Mouse (Mus musculus): ENCODE measurements at regions not wholly inside any gene's neighbourhood (a gene's known extent, or its start where the extent isn't known, plus 50 kb on each side); places are given as distances from the start of the nearest gene placed in this dataset.

DNA sequence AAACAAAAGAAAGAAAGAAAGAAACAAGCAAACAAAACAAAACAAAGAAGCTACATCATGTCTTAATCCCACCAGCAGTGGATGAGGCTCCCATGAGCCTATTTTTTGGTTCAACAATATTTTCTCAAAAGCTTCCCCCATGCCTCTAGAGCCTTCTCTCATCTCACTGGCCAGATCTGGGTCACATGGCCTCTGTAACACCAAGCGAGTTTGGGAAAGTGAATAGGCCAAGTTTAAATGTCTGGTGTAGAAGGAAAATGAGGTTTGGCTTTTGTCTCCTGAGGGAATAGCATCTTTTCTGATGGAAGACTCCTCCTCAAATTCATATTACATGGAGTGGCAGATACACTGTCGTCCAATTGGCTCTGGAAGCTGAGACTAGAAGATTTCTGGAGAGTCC is 78.2 kb upstream of the Magi3 start:
- intact Hi-C loops (cut with DNase I): no loop called here
- DNase-seq (ENCODE audit: low spot score in 2 of 2): no peak

DNA sequence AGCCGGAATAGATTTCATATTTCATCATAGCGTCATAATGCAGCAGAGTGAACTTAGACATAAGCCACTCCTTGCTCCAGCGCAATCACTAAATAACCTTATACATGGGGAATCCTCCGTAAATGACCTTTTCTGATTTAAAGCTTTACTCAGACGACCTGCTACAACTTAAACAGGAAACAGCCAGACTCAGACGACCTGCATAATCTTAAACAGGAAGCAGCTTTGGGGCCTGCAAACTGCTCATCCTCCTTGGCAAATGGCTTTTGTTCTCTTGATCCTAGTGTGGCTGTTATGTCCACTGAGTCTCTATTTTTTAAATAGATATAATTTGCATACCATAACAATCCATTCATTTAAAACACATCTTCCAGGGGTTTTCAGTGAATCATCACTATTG is 76.9 kb upstream of the Magi3 start:
- intact Hi-C loops (cut with DNase I): no loop called here
- DNase-seq (ENCODE audit: low spot score in 2 of 2): no peak

DNA sequence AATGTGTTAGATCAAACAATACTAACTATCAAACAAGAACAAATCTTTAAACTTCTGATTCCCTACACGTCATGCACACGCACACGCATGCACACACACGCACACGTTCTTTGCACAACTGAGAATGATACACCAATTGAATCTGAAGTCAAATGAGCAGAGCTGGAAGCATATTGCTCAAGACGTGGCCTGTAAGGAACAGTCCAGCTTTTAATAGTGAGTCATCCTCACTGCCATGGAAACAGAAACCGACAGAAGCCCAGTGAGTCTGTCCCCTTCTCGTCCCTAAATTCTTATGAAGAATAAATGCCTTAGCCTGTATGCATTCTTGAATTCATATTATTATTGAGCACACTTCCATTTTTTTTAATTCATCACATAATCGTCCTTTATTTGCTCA is 75.7 kb upstream of the Magi3 start:
- DNase-seq (ENCODE audit: low spot score in 2 of 2): no peak
- intact Hi-C loops (cut with DNase I): no loop called here

DNA sequence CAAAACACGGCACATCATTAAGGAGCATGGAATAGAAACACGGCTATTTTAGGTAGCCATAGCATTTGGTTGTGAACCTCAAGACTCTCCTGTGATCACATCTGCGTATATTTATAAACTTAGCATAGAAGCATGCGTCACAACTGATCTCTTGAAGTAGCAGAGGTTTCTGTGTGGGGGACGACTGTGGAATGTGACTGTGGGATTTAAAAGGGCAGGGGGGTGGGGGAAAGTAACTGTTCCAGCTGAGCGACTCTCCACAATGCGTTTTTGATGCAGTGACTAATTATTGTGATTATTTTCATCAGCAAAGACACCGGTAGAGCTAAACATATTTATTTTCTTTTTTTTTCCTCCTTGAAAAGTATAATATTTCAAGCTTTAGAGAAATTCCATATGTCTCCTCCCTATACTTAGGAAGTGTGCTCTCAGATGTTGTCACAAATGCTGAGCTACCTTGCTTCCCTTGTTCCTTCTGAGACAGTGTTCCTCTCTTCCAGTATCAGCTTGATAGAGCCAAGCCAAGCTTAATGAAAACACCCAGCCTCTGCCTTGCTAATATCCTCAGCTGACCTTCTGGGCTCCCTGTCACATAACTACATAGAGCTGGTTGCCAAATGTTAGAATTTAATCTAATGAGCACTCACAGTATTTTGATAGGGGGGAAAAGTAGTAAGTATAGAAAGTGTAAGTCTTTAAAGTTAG is 75.0 kb upstream of the Magi3 start:
- no peak for DNase-seq (ENCODE audit: low spot score in 2 of 2)
- intact Hi-C loops (cut with DNase I): no loop called here

DNA sequence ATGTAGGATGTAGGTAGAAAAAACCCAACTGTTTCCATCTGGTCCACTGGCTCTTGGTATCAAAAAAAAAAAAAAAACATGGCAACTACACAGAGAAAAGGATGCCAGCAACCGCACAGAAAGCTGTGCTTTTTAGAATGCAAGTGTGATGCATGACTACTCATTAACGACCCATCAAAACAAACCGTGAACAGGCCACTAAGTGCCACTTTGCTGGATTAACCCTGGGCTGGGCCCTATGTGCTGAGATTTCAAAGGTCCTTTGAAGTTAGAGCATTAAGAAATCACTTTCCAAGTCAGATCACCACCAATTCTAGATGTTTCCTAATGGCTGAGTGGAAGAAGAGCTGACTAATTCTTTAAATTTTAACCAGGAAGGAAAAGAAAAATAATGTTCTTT is 73.7 kb upstream of the Magi3 start:
- DNase-seq (ENCODE audit: low spot score in 2 of 2): no peak
- intact Hi-C loops (cut with DNase I): no loop called here

DNA sequence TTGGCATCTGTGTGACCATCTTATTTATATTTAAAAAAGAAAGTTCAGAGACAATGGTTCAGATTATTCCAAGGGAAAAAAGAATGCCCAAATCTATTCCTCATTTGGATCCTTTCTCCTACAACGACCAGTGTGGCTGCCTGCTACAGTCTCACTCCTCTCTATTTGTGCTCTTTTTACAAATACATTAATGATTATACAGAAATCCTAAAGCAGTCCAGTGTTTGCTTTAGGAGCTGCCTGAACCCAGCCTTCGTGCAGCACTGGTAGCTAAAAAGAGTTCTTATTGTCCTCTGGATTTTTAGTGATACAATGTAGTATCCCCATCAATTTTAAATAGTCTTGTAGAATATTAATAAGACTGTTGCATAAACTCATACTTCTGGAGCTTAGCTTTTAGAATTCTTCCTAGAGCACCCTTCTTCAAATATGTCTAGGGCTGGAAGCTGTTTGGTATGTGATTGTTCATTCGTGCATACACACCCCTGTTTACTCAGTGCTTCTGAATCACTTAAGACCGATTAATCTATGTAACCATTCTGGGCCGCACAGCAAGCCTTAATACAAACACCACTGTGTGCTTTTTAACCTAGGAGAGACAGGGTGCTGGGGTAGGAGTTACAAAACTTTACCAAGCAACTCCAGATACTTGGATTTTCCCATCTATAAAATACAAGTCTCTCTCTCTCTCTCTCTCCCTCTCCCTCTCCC is 69.0 kb upstream of the Magi3 start:
- intact Hi-C loops (cut with DNase I): no loop called here
- DNase-seq (ENCODE audit: low spot score in 2 of 2): no peak

DNA sequence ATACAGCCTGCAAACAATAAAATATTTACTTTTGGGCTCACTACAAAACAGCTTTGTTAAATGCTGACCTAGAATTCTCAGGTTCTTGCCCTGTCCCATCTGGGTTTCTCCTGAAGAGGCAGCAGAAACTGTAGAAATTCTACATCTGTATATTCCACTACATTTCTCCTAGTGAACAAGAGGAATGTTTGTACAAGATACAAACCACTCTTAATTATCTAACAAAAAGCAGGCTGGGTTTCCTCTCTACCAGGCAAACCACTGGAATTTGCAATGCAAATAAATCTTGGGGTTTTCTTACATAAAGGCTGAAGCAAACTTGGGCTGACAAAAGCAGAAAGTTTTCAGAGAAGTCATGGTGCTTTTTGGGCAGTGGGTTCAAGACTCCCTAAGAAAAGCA is 67.7 kb upstream of the Magi3 start:
- intact Hi-C loops (cut with DNase I): no loop called here
- DNase-seq (ENCODE audit: low spot score in 2 of 2): no peak

DNA sequence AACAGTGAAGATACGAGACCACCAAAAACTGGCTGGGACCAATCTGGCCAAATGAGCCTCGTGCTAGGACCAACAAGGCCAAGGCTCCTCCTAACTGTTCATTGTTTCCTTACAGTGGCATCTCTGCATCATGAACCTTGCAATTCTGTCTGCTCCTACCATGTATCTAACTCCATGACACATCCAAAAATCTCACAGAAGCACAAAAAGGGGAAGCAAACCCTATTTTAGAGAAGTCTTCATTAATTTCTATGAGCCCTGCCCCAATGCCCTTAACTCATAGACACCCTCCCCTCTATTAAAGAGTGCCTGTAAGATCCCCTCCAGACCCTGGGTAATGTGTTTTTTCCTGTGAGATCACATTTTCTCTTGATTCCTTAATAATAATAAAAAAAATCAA is 64.8 kb upstream of the Magi3 start:
- intact Hi-C loops (cut with DNase I): no loop called here
- DNase-seq (ENCODE audit: low spot score in 2 of 2): no peak

DNA sequence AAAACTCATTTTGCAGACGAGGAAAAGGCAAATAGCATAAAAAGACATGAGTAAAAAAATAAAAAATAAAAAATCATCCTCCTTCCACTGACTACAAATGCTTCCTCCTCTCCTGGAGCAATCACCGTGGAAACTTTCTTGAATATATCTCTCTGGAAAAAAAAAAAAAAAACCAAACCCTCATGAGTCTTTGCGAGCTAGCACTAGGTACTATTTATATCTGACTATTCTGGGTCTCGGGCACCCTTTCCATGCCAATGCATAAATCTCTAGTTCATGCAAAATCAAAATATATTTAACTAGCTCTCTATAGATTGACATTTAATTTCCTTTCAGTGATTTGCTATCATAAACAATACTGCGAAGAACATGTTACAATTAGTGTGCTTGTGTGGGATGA is 63.7 kb upstream of the Magi3 start:
- intact Hi-C loops (cut with DNase I): no loop called here
- no peak for DNase-seq (ENCODE audit: low spot score in 2 of 2)

DNA sequence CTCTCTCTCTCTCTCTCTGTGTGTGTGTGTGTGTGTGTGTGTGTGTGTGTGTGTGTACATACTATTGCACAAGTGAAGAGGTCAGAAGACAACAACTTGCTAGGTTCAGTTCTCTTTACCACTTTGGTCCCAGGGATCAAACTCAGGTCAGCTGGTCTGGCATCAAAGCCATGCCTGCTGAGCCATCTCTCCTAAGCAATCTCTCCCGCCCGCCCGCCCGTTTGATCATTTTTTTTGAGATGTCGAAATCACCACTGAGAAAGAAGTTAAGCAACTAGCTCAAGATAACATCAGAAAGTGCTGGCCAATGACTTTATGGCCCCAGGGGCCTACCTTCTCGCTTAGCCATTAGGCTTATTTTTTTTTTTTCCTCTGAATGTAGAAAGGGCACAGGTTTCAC is 59.3 kb upstream of the Magi3 start:
- intact Hi-C loops (cut with DNase I): no loop called here
- no peak for DNase-seq (ENCODE audit: low spot score in 2 of 2)

DNA sequence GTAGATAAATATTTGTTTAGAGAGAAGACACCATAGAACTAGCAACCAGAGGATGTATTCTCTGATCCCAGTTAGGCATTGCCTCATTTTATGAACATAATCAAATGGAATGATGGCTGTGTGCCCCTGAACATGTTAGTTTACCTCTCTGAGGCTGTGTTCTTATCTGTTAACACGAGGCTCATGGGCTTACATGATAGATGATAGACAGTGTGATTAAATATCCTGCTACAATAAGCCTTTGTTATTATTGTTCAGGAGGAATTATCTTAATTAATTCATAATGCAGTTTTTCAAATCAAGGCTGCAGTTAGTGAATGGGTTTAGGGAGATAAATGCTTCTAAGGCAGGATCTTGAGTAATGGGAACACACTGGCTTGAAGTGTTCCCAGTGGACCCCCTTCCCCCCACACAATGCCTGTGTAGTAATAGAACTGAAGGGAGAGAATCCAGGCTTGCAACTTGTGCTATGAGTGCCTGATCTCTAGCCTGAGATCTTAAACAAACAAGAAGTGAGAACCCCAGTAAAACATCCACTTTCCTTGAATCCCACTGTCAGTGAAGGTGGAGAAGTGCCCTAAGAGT is 54.6 kb upstream of the Magi3 start:
- intact Hi-C loops (cut with DNase I): no loop called here
- no peak for DNase-seq (ENCODE audit: low spot score in 2 of 2)

DNA sequence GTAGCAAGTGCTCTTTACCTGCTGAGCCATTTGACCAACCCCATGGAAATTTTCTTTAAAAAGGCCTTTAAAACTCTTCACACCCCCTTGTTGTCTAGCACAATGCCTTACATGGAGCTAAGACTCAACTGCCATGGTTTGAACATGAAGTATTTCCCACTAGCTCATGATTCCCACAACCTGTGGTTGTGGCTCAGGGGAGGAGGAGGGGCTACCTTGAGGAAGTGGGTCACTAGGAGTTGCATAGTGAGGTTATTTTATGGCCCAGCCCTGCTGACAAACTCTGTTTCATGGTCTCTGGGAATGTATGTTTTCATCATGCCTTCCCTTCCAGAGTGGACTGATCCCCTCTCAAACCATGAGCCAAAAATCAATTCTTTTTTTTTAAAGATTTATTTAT is 53.9 kb upstream of the Magi3 start:
- DNase-seq (ENCODE audit: low spot score in 2 of 2): no peak
- intact Hi-C loops (cut with DNase I): no loop called here

Measured in left cerebral cortex, postnatal 36 days (tissue).